ENCODE assay signal across 9 mouse cellular contexts in the genomic region with DNA sequence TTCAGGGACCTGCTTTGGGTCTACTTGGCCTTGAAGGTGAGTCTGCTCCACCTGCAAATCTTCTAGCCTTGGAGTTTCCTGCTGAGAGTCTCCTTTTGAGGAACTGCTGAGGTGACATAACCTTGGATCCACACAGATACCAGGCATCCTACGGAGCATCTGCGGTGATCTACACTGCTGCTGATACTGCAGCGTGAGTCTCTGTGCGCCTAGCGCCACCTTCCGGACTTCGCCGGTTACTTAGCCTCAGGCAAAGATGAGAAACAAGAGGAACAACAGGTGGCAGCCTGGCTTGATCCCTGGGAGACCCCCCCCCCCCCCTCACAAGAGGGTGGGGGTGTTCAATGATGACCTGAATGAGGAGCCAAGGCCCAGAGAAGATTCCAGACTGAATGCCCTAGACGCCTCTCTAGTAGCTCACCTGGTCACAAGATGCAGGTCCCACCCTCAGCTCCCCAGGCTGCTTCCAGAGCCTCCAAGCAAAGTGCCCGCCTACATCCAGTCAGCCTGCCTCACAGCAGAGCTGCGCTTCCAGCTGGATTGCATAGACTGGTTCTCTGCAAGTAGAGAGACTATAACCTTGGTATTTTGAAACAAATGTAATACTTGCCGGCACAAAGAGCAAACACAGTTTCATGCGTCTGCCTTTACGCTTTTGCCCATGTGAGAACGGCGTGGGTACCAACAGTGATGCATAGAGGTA. TPM values are rescaled to one million over a fixed set of nuclear protein-coding genes. Genes with fewer than 3 reads are reported as not detected.
DNase-seq lines count a peak whose midpoint lies in the region; ATAC-seq and TF ChIP-seq lines count a peak whose summit lies in the region.
"Had no signal": no experiment of that assay in that cellular context is flagged by ENCODE, and none has a peak within 500 bp of the region (broad histone marks: within the 10 kb centered on the region; RNA-seq: fewer than 3 reads in every experiment).

No protein-coding gene starts in this region.

- H3K4me1 ChIP-seq in ES-E14 (ENCODE audit: control insufficient read depth in 2 of 2, insufficient read depth in 2 of 2, low read length in 2 of 2, poor library complexity in 1 of 2), result peaks cover 0 to 1% of the 10 kb centered on the region in 2 experiments; a peak in 2 of 4 replicates
- no peaks in the 10 kb centered on the region for H3K4me1 ChIP-seq in spleen, adult 2 months (ENCODE audit: control insufficient read depth, insufficient read depth, insufficient read length)

- peak overlapping the region in 1 of 2 experiments; percentile 16; a peak in 1 of 4 replicates for H3K4me3 ChIP-seq in ES-E14 (ENCODE audit: insufficient read depth in 1 of 2, low read depth in 1 of 2, low read length in 2 of 2, poor library complexity in 1 of 2, severe bottlenecking in 1 of 2)
- H3K4me3 ChIP-seq in spleen, adult 2 months (ENCODE audit: extremely low read depth, insufficient read depth, insufficient read length), result no peak overlapping the region
- H3K4me3 ChIP-seq: megakaryocyte, embryonic 14.5 days had no signal

- H3K9ac ChIP-seq in ES-E14 (ENCODE audit: insufficient read depth, low read depth, low read length, poor library complexity, severe bottlenecking), result no peak overlapping the region

- H3K36me3 ChIP-seq in ES-E14 (ENCODE audit: control insufficient read depth, insufficient read depth, low read length, poor library complexity, severe bottlenecking), result no peaks in the 10 kb centered on the region
- H3K36me3 ChIP-seq in spleen, adult 2 months (ENCODE audit: control insufficient read depth, insufficient read depth, low read length), result no peaks in the 10 kb centered on the region

- WGBS in spleen, adult 2 months, result 35% methylated on average over 16 of the region's 16 CpGs

- in situ Hi-C loops in ES-E14 (cut with MboI; ENCODE audit: low sequenced_read_pairs in 2 of 2, unreplicated experiment in 2 of 2), result no loop called here

- DNase-seq in gastrocnemius, adult 18-20 months (ENCODE audit: low spot score), result peak; percentile 13
- no peak for DNase-seq in gastrocnemius, postnatal 25 days
- DNase-seq in ES-E14 (ENCODE audit: low read depth, low spot score), result peak; percentile 75
- DNase-seq in cerebellum, adult 9-10 months, result peak; percentile 28
- peak; percentile 53 to 63 for DNase-seq in frontal cortex, postnatal 14 days (ENCODE audit: low spot score in 2 of 2)
- DNase-seq in left cerebral cortex, adult 11 months (ENCODE audit: low spot score), result peak; percentile 59
- DNase-seq in spleen, adult 2 months (ENCODE audit: low read depth in 1 of 2, low spot score in 2 of 2), result peak; percentile 23 to 58

- no peak for TF ChIP-seq POLR2A in spleen, adult 2 months (IDR thresholded peaks at IDR 0.05; ENCODE audit: low read depth, low read length)

- no peaks in the 10 kb centered on the region for H3K27me3 ChIP-seq in spleen, adult 2 months (ENCODE audit: control insufficient read depth, insufficient read depth, low read length)

- no peaks in the 10 kb centered on the region for H3K9me3 ChIP-seq in ES-E14 (ENCODE audit: control insufficient read depth, insufficient read depth, low read depth, low read length)

- H3K27ac ChIP-seq in ES-E14 (ENCODE audit: insufficient read depth, low read depth, low read length, poor library complexity, severe bottlenecking), result no peak overlapping the region
- no peak overlapping the region for H3K27ac ChIP-seq in spleen, adult 2 months (ENCODE audit: insufficient read depth, low read length)

- ATAC-seq in megakaryocyte-erythroid progenitor cell, adult 5-6 weeks (replicated peaks; ENCODE audit: low FRiP score, low TSS enrichment, poor library complexity, severe bottlenecking), result peak; percentile 84

- TF ChIP-seq CTCF in spleen, adult 2 months (IDR thresholded peaks at IDR 0.05; ENCODE audit: extremely low read depth, insufficient read depth, insufficient read length, insufficient replicate concordance), result peak; percentile 68; the same call in 1 of the 2 replicates

TF ChIP-seq in ES-E14, 5 proteins besides CTCF, POLR2A, EP300 and RAD21:
- TF ChIP-seq HCFC1 (IDR thresholded peaks at IDR 0.05; ENCODE audit: borderline replicate concordance, insufficient read depth, low read length), result no peak
- TF ChIP-seq ZNF384 (IDR thresholded peaks at IDR 0.05; ENCODE audit: low read depth, low read length), result no peak
- no peak for TF ChIP-seq CHD2 (IDR thresholded peaks at IDR 0.05; ENCODE audit: low read depth, low read length)
- TF ChIP-seq MAFK (IDR thresholded peaks at IDR 0.05; ENCODE audit: insufficient read depth, low read depth, low read length), result peak; percentile 53; the same call in 1 of the 2 replicates
- TF ChIP-seq ZC3H11A (IDR thresholded peaks at IDR 0.05; ENCODE audit: borderline replicate concordance, low read depth, low read length), result no peak
TF ChIP-seq in ES-E14: peak in this region for 1.

RNA-seq across cellular contexts. Expression of gene Fbxo3, which starts 24.7 kb away (rescaled TPM):
- total RNA-seq in gastrocnemius, adult 18-20 months (2021), result 10 to 100 TPM; 44.9 to 46.3 TPM
- total RNA-seq in gastrocnemius, postnatal 25 days (2021), result 10 to 100 TPM; 41.2 to 44.7 TPM
- 13.6 and 13.9 TPM in 2 replicates for total RNA-seq in ES-E14 (2012; rRNA removed)
- total RNA-seq in megakaryocyte-erythroid progenitor cell, adult 5-6 weeks (2014; fragmentation: Nextera tagmentation), result 79.6 and 89.2 TPM in 2 replicates
- total RNA-seq in megakaryocyte-erythroid progenitor cell, adult 5-6 weeks (2017), result 90.6 and 102 TPM in 2 replicates
- 9.5 and 9.6 TPM in 2 replicates for polyA plus RNA-seq in spleen, adult 2 months (2012; rRNA removed)

RNA-seq across cellular contexts. Expression of gene 4931422A03Rik, which starts 25.3 kb away (rescaled TPM):
- not detected for total RNA-seq in gastrocnemius, adult 18-20 months (2021)
- not detected for total RNA-seq in gastrocnemius, postnatal 25 days (2021)
- 0.54 and 1.4 TPM in 2 replicates for total RNA-seq in ES-E14 (2012; rRNA removed)
- not detected in 2 replicates for total RNA-seq in megakaryocyte-erythroid progenitor cell, adult 5-6 weeks (2014; fragmentation: Nextera tagmentation)
- 0.52 TPM in 1 of 2 replicates, not detected in the other for total RNA-seq in megakaryocyte-erythroid progenitor cell, adult 5-6 weeks (2017)
- polyA plus RNA-seq in spleen, adult 2 months (2012; rRNA removed), result not detected in 2 replicates

RNA-seq across cellular contexts. Expression of gene Lmo2, which starts 45.1 kb away (rescaled TPM):
- 1 to 10 TPM; 4.9 to 5.9 TPM for total RNA-seq in gastrocnemius, adult 18-20 months (2021)
- total RNA-seq in gastrocnemius, postnatal 25 days (2021), result 10 to 100 TPM in 1 of 2 experiments, 1 to 10 TPM in 1; 7.0 to 10.6 TPM
- total RNA-seq in ES-E14 (2012; rRNA removed), result 0.76 and 1.4 TPM in 2 replicates
- total RNA-seq in megakaryocyte-erythroid progenitor cell, adult 5-6 weeks (2014; fragmentation: Nextera tagmentation), result 386 and 431 TPM in 2 replicates
- total RNA-seq in megakaryocyte-erythroid progenitor cell, adult 5-6 weeks (2017), result 391 and 392 TPM in 2 replicates
- 91.1 and 97.7 TPM in 2 replicates for polyA plus RNA-seq in spleen, adult 2 months (2012; rRNA removed)

Comparison
In these comparisons a context has a peak if more than half of its experiments do, and no peak if none do; other contexts are left out.
1. RNA of gene Lmo2, which starts 45.1 kb away (total RNA-seq): 386 to 431 TPM in megakaryocyte-erythroid progenitor cell, adult 5-6 weeks; 7.0 to 10.6 TPM in gastrocnemius, postnatal 25 days, 4.9 to 5.9 TPM in gastrocnemius, adult 18-20 months and 0.76 to 1.4 TPM in ES-E14; every median in the first group is over 10 times any median in the second.